Mouse (Mus musculus) hindbrain, embryonic 10.5 days (tissue): ENCODE results near the gene Slc9a8. TPM values are rescaled to one million over a fixed set of nuclear protein-coding genes. Genes with fewer than 3 reads are reported as not detected.

Experiments used
- DNase-seq: peaks from one replicate; pipeline ENCODE4 v3.0.0-alpha.2; 2017; ENCODE audit warnings: low spot score
- H3K27ac ChIP-seq: fragments of 300-500 bp; sonication (generic); 2 replicates; pipeline ENCODE4 v1.5.1; 2016; ENCODE audit warnings: mild to moderate bottlenecking, moderate library complexity
- H3K27me3 ChIP-seq: fragments of 300-500 bp; sonication (generic); 2 replicates; pipeline ENCODE4 v1.6.1; 2016; ENCODE audit warnings: mild to moderate bottlenecking; ENCODE audit not compliant: poor library complexity, insufficient read depth, severe bottlenecking
- H3K36me3 ChIP-seq: fragments of 300-500 bp; sonication (generic); 2 replicates; pipeline ENCODE4 v1.6.1; 2016; ENCODE audit warnings: mild to moderate bottlenecking, moderate library complexity
- H3K4me1 ChIP-seq: fragments of 300-500 bp; sonication (generic); replicated peaks from 2 replicates; pipeline ENCODE4 v1.6.1; 2016; ENCODE audit warnings: mild to moderate bottlenecking
- H3K4me3 ChIP-seq: fragments of 300-500 bp; sonication (generic); 2 replicates; pipeline ENCODE4 v1.5.1; 2016; ENCODE audit warnings: mild to moderate bottlenecking, moderate library complexity
- H3K9me3 ChIP-seq: fragments of 300-500 bp; sonication (generic); 2 replicates; pipeline ENCODE4 v1.6.1; 2016; ENCODE audit warnings: mild to moderate bottlenecking, moderate library complexity
- WGBS: fragments of 180-500 bp; shearing (Covaris S2); methylation state at CpG from one replicate; pipeline ENCODE4 v1.1.7; 2016; 5-methylcytosine and 5-hydroxymethylcytosine counted together
- polyA plus RNA-seq: library from polyadenylated mRNA; unstranded; fragments of >200 nt; fragmentation: Nextera tagmentation; extraction: Ambion mirVana; gene quantifications from 2 replicates; pipeline ENCODE4 v1.2.1, GENCODE M21; 2016

The Slc9a8 gene
- polyA plus RNA-seq, 1 experiment from 2014 or later, result 26.7 TPM

- Histone ChIP-seq H3K27me3 (no peaks in the 10 kb centered on the region), H3K4me3 (no peak overlapping the region), H3K36me3 (peaks cover 96% of the 10 kb centered on the region), H3K9me3 (no peaks in the 10 kb centered on the region), H3K4me1 (no peaks in the 10 kb centered on the region), H3K27ac (no peak overlapping the region)
- 90% methylated on average over 5 of the region's 5 CpGs for WGBS
- DNase-seq, result no peak
These were observed 94.2 kb downstream of the Slc9a8 start for GRCm38 (mm10) chr2:167515688-167516087.

GRCm38 (mm10) chr2:167519606-167520252, 98.2 kb downstream of the Slc9a8 start:
- WGBS, result 77% methylated on average over 5 of the region's 5 CpGs
- Histone ChIP-seq H3K9me3 (no peaks in the 10 kb centered on the region), H3K27ac (no peak overlapping the region), H3K36me3 (peaks cover 55% of the 10 kb centered on the region), H3K4me1 (no peaks in the 10 kb centered on the region), H3K4me3 (no peak overlapping the region), H3K27me3 (no peaks in the 10 kb centered on the region)
- DNase-seq, result no peak

Other genes with a start within 250 kb of the Slc9a8 start
- 0.56 and 0.89 TPM in 2 replicates for gene Kcnb1, start 231.6 kb upstream of the Slc9a8 start, polyA plus RNA-seq
- 10.8 and 10.9 TPM in 2 replicates for gene Ptgis, start 181.1 kb upstream of the Slc9a8 start, polyA plus RNA-seq
- 8.4 and 10.6 TPM in 2 replicates for gene B4galt5, start 72.5 kb upstream of the Slc9a8 start, polyA plus RNA-seq
- 137 TPM in 2 replicates for gene Rnf114, start 70.9 kb downstream of the Slc9a8 start, polyA plus RNA-seq
- gene Spata2, start 71.2 kb downstream of the Slc9a8 start, polyA plus RNA-seq, result 20.1 and 25.1 TPM in 2 replicates
- gene Snai1, start 116.5 kb downstream of the Slc9a8 start, polyA plus RNA-seq, result 45.3 and 45.5 TPM in 2 replicates
- gene Ube2v1, start 210.4 kb downstream of the Slc9a8 start, polyA plus RNA-seq, result 385 and 396 TPM in 2 replicates
- gene Gm20431, start 239.8 kb downstream of the Slc9a8 start, polyA plus RNA-seq, result 4.1 and 6.7 TPM in 2 replicates